Mouse (Mus musculus) lung, embryonic 15.5 days (tissue): ENCODE measurements around the gene Ifnz. TPM values are rescaled to one million over a fixed set of nuclear protein-coding genes. Genes with fewer than 3 reads are reported as not detected.

ENCODE experiments used
- polyA plus RNA-seq: library from polyadenylated mRNA; unstranded; fragments of >200 nt; fragmentation: Nextera tagmentation; extraction: Ambion mirVana; gene quantifications from 2 replicates; pipeline ENCODE4 v1.2.1, GENCODE M21; 2015

Gene Ifnz
- polyA plus RNA-seq, 1 experiment from 2014 or later: 0.66 TPM

Other genes with a start within 250 kb of the Ifnz start
- gene Ifna15, start 223.9 kb upstream of the Ifnz start, polyA plus RNA-seq: not detected in 2 replicates
- gene Ifna14, start 210.3 kb upstream of the Ifnz start, polyA plus RNA-seq: not detected in 2 replicates
- not detected in 2 replicates for gene Ifna9, start 189.7 kb upstream of the Ifnz start, polyA plus RNA-seq
- not detected in 2 replicates for gene Ifna12, start 178.8 kb upstream of the Ifnz start, polyA plus RNA-seq
- gene C87499, start 147.7 kb upstream of the Ifnz start, polyA plus RNA-seq: not detected in 2 replicates
- not detected in 2 replicates for gene Ifna13, start 137.7 kb upstream of the Ifnz start, polyA plus RNA-seq
- not detected in 2 replicates for gene Ifna16, start 105.2 kb upstream of the Ifnz start, polyA plus RNA-seq
- gene Ifna2, start 98.2 kb upstream of the Ifnz start, polyA plus RNA-seq: not detected in 2 replicates
- gene Ifnab, start 90.8 kb upstream of the Ifnz start, polyA plus RNA-seq: not detected in 2 replicates
- gene Gm26566, start 60.3 kb upstream of the Ifnz start, polyA plus RNA-seq: 1.1 and 1.7 TPM in 2 replicates
- gene Klhl9, start 59.7 kb upstream of the Ifnz start, polyA plus RNA-seq: 93.3 and 96.3 TPM in 2 replicates
- not detected in 2 replicates for gene Gm13271, start 27.3 kb upstream of the Ifnz start, polyA plus RNA-seq
- 0.21 and 0.68 TPM in 2 replicates for gene Gm13283, start 22.0 kb upstream of the Ifnz start, polyA plus RNA-seq
- 0.22 and 0.74 TPM in 2 replicates for gene Gm13290, start 8.3 kb upstream of the Ifnz start, polyA plus RNA-seq
- not detected in 2 replicates for gene Gm13289, start 5.2 kb upstream of the Ifnz start, polyA plus RNA-seq
- 0.39 TPM in 1 of 2 replicates, not detected in the other for gene Gm13272, start 2.3 kb upstream of the Ifnz start, polyA plus RNA-seq
- not detected in 2 replicates for gene Gm13276, start 3.6 kb downstream of the Ifnz start, polyA plus RNA-seq
- not detected in 2 replicates for gene Gm13277, start 6.5 kb downstream of the Ifnz start, polyA plus RNA-seq
- gene Gm13278, start 9.4 kb downstream of the Ifnz start, polyA plus RNA-seq: not detected in 2 replicates
- not detected in 2 replicates for gene Gm13275, start 12.4 kb downstream of the Ifnz start, polyA plus RNA-seq
- gene Gm13279, start 15.3 kb downstream of the Ifnz start, polyA plus RNA-seq: not detected in 2 replicates
- 1.5 and 1.7 TPM in 2 replicates for gene Gm13285, start 17.5 kb downstream of the Ifnz start, polyA plus RNA-seq
- not detected in 2 replicates for gene Gm13287, start 21.1 kb downstream of the Ifnz start, polyA plus RNA-seq
- gene Gm13288, start 23.4 kb downstream of the Ifnz start, polyA plus RNA-seq: 0.11 TPM in 1 of 2 replicates, not detected in the other
- not detected in 2 replicates for gene Ifna7, start 34.1 kb downstream of the Ifnz start, polyA plus RNA-seq
- gene Ifna11, start 37.8 kb downstream of the Ifnz start, polyA plus RNA-seq: not detected in 2 replicates
- not detected in 2 replicates for gene Ifna6, start 45.3 kb downstream of the Ifnz start, polyA plus RNA-seq
- not detected in 2 replicates for gene Ifna5, start 53.4 kb downstream of the Ifnz start, polyA plus RNA-seq
- not detected in 2 replicates for gene Ifna4, start 59.7 kb downstream of the Ifnz start, polyA plus RNA-seq
- not detected in 2 replicates for gene Ifna1, start 68.0 kb downstream of the Ifnz start, polyA plus RNA-seq
- not detected in 2 replicates for gene Ifne, start 98.1 kb downstream of the Ifnz start, polyA plus RNA-seq